Mouse (Mus musculus) ovary, postnatal 36 days (tissue): ENCODE measurements around the gene Tnk1.

ENCODE experiments used
- DNase-seq: peaks from one replicate; pipeline ENCODE4 v3.0.0; 2022; ENCODE audit warnings: low spot score, mixed read lengths

Tnk1 gene

GRCm38 (mm10) chr11:69858113-69858998, at the start of gene Tnk1:
Tnk1 (minus strand) TSS chr11:69858730.
- no peak for DNase-seq

DNA sequence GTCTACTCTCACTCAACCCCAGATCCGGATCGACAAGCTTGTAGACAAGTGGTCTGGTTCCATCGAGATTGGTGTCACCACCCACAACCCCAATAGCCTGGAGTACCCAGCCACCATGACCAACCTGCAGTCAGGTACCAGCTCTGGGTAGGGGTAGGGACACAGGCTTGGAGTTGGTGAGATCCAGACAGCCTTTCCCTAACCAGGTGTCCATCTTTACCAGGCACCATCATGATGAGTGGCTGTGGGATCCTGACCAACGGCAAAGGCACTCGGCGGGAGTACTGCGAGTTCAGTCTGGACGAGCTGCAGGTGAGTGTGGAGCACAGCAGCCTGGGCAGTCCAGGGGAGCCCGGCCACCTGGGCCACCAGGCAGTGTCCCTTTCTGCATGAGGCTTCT, 45.8 kb upstream of the Tnk1 start:
- no peak for DNase-seq

- no peak for DNase-seq
Observed at GRCm38 (mm10) chr11:69902972-69903371, 44.4 kb upstream of the Tnk1 start.

DNA sequence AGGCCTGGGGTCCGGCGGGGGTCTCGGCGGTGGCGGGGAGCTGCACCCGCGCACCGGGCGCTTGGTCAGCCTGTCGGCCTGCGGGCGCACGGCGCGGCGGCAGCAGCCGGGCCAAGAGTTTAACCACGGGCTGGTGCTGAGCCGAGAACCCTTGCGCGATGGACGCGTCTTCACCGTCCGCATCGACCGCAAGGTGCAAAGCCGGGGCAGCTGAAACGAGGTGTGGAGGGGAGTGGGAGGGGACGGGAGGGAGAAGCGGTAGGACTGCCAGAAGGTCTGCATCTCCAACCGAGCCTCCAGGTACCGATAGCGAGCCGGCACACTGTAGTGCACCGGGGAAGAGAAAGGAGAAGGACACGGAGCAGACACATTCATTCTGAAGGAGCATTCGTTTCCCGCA, 43.5 kb upstream of the Tnk1 start:
- DNase-seq = no peak

GRCm38 (mm10) chr11:69901406-69901846, 42.9 kb upstream of the Tnk1 start:
- peak; percentile 93 for DNase-seq

- DNase-seq = peak; percentile 85
Observed at GRCm38 (mm10) chr11:69900471-69901405, 42.2 kb upstream of the Tnk1 start, which contains the start of the genes 2810408A11Rik and Neurl4. 2810408A11Rik (minus strand) TSS chr11:69900987. Neurl4 (plus strand) TSS chr11:69901072.

DNA sequence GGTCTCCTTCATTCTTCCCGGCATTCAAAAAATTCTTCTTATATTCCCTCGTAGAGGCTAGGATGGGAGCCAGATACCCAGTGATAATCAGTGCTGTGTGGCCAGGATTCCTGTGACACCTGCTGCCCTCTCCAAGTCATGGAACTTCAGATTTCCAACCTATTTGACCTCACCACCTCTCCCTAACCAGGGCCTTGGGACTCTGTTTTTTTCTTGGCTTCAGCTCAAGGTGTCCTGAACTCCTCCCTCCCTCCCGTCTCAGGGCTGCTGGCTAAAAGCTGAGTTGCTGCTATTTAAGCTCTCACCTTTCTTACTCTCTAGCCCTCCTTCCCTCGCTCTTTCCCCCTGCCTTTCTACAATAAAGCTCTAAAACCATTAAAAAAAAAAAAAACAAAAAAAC, 41.3 kb upstream of the Tnk1 start:
- DNase-seq = no peak

GRCm38 (mm10) chr11:69895291-69895690, 36.8 kb upstream of the Tnk1 start, which contains the start of gene Acap1:
Acap1 (minus strand) TSS chr11:69895539.
- no peak for DNase-seq

DNA sequence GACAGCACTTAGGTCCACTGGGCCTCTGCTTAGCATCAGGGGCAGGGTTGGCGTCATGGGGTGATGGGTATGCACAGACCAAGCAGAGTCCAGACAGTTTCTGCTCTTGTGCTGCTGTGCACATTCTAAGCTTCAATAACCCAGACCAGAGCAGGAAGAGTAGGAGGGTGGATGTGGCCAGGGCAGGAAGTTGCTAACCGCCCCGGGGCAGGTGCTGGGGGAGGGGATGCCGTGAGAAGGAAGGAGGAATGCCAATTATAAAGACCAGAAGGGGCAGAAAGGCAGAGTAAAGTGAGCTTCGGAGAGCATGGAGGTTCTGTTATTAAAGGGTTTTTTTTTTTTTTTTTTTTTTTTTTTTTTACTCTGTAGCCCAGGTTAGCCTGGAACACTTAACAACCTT, 36.1 kb upstream of the Tnk1 start:
- DNase-seq = no peak

DNA sequence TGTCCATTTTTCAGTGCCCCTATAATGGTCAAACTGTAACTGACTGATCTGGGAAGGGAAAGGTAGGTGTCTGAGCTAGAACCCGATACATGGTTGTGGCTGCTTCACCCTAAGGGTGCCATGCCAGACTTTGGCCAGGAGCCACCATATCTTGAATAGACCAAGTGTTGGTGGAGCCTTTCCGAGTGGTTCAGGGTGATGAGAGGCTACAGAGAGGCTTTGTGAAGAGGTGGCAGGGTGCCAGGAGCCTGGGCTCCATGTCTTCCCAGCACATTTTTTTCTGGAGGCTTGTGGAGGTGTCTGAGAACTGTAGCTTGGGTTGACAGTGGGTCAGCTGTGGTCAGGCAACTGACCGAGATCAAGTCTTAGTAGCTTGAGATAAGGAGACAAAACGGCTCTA, 33.0 kb upstream of the Tnk1 start:
- no peak for DNase-seq

DNA sequence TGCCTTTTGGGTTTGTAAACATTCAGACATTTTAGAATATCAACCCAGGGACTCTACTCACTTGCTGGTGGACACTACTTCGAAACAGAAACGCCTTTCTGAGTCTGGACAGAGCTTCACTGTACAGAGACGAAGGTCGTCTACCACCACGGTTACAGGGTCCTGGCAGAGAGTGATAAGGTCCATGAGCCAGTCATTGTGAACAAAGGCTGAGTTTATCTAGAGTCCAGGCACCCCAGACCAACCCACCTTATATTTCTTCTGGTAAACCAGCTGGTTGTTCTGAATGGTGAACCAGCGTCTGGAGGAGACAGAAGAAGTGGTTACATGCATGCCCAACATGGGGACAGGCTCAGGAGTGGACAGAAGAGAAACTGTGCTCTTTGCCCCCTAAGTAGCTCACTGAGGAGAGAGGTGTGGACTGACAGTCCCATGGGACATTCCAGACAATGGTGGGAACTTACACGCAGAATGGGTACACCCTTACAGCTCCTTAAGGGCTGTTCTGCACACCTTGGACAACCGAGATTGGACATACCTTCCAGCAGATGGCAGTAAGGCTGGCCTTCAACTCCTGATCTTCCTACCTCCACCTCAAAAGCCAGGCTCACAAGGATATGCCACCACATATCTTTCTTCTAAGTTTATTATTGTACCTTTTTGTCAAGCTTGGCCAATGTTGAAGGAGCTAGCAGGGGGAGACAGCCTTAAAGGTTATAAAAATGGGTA, 28.5 kb upstream of the Tnk1 start:
- DNase-seq = no peak

- DNase-seq = no peak
Observed at GRCm38 (mm10) chr11:69884663-69885062, 26.1 kb upstream of the Tnk1 start.

DNA sequence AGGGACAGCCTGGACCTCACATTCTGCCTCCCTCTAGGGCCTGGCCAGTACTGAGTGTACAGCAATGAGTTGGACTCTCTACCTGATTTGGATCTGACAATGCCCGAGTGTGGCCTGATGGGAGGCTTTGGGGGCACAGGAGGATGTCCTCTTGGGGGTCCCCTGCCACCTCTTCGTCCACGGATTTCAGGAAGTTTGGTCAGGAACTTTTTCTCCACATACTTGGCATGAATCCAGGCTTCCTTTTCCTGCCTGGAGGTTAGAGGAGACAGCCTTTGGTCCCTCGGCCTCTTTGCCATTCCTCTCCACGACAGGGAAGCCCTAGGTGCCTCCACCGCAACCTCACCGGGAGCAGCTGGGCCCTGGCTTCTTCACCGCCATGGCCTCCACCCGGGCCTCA, 25.7 kb upstream of the Tnk1 start:
- no peak for DNase-seq

- no peak for DNase-seq
Observed at GRCm38 (mm10) chr11:69883527-69884151, 25.1 kb upstream of the Tnk1 start.

GRCm38 (mm10) chr11:69883066-69883465, 24.5 kb upstream of the Tnk1 start:
- no peak for DNase-seq

DNA sequence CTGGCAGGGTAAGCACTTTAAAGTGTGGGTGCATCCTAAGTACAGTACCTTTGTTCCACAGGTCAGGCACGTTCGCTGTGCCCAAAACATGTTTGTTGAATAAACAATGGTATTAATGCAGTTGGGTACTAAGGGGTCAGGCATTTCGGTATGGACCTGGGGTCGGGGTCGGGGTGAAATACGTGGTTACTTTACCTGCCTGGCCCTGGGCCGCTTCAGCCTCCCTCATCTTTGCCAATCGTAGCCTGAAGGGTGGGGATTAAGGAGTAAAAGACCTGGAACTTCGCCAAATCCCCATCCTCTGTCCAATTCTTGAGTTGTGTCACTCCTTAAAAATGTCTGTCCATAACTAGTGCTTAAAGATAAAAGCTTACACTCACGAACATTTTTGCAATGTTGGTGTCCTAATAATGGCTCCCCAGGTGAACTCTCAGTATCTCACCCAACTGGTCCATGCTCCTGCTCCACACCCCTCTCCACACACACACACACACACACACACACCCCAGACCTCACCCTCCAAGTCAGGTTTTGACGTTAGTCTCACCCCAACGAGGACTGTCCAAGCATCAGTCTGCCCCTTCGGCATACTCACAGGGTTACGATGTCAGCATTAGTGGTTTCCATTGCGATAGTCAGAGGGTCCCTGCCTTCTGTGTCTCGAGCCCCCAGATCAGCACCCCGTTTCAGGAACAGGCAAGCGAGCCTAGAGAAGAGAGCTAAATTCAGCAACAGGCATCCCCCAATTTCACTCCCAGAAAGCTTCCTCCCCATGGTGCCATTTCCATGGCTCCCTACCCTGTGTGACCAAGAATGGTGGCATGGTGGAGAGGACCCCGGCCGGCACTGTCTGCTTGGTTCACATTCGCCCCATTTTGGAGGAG, 23.5 kb upstream of the Tnk1 start:
- DNase-seq = no peak

- peak; percentile 90 for DNase-seq
Observed at GRCm38 (mm10) chr11:69880853-69881603, 22.5 kb upstream of the Tnk1 start, which contains the start of gene Kctd11. Kctd11 (minus strand) TSS chr11:69881406.

GRCm38 (mm10) chr11:69880506-69880852, 21.9 kb upstream of the Tnk1 start:
- peak; percentile 67 for DNase-seq

DNA sequence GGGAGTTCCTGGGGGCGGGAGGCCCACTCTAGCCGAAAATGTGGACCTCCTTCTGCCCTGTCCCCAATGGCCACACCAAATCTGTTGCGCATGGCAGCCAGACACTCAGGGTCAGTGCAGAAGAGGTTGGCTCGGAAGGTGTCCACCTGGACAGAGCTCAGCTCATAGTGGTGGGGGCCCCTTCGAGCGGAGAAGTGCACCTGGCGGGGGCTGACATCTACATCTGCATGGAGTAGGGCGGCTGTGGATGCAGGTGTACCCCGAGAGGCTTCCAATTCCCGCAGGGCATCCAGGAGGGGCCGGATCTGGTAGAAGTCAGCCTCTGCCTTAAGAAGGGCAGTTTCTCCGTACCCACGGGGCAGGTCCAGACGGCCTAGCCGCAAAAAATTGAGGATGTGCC, 21.2 kb upstream of the Tnk1 start:
- no peak for DNase-seq

GRCm38 (mm10) chr11:69878952-69879351, 20.4 kb upstream of the Tnk1 start:
- DNase-seq = no peak
